Mouse (Mus musculus) olfactory bulb, adult 2 months (tissue): ENCODE measurements around the gene Grpel1.

Source experiments
- CTCF ChIP-seq: fragments of 200-500 bp; IDR thresholded peaks from 2 replicates; pipeline ENCODE4 v1.5.1; 2012; ENCODE audit warnings: low read depth, mild to moderate bottlenecking, low read length, moderate library complexity; ENCODE audit not compliant: insufficient read depth
- POLR2A ChIP-seq: fragments of 200-500 bp; IDR thresholded peaks from 2 replicates; pipeline ENCODE4 v1.6.1; 2012; ENCODE audit warnings: mild to moderate bottlenecking, low read depth, low read length, moderate library complexity; ENCODE audit not compliant: insufficient read depth

GRCm38 (mm10) chr5:36478540-36479420, 14.0 kb downstream of the Grpel1 start:
- TF ChIP-seq POLR2A, result no peak
- no peak for TF ChIP-seq CTCF
